Mouse (Mus musculus) granulocyte monocyte progenitor cell, adult 5-6 weeks (primary cell): ENCODE results near the gene Shisa5. TPM values are rescaled to one million over a fixed set of nuclear protein-coding genes. Genes with fewer than 3 reads are reported as not detected.

Source experiments
- ATAC-seq: replicated peaks from 2 replicates; pipeline ENCODE4 v1.8.0; 2016; ENCODE audit warnings: mild to moderate bottlenecking, moderate TSS enrichment, inconsistent platforms; ENCODE audit not compliant: poor library complexity, severe bottlenecking
- total RNA-seq, 2 experiments: library from RNA; stranded (forward) in 1 of 2; stranded (reverse) in 1 of 2; fragments of 200-712, 200-1000 nt in 1 of 2; fragments of >200 nt in 1 of 2; fragmentation: Nextera tagmentation in 1 of 2; gene quantifications; 2 replicates each; pipeline ENCODE4 v1.2.3; 2014 to 2017

Gene Shisa5
- total RNA-seq, 2 experiments from 2014 or later, result 56.8 to 80.8 TPM

DNA sequence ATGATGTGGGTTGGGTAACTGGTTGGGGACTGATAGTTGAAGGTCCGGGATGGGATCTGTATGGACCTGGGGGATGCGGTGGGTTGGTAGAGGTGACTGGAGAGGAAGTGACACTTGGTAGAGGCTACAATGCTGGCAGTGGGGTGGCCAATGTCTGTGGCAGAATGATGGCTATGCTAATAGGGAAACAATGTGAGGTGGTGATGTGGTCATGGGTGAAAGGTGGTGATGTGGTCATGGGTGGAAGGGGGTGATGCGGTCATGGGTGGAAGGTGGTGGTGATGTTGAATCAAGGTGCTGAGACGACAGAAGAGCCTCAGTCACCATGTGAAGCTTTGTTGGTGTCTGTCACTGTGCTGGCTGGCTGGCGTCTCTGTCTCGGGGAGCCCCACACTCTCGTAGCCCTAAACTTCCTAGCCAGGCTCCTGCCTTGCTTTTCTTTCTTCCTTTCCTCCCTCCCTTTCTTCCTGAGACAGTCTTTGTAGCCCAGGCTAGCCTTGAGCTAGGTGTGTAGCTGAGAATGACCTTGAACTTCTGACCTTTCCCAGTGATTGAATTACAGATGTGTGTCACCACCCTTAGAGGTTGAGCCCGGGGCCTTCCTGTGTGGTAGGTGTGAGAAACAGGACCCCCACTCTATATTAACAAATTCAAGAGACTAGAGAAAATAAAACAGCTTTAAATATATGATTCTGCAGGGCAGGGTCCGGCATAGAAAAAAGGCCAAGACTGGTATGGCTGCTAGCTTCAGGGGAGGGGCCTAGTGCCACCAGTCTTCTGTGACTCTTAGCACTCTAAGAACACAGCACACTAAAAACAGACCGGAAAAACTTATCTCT lies 13.5 kb downstream of the Shisa5 start:
- ATAC-seq, result peak; percentile 25; the same call in 1 of the 2 replicates

GRCm38 (mm10) chr9:109052490-109053260 lies 14.3 kb downstream of the Shisa5 start:
- ATAC-seq, result no peak

DNA sequence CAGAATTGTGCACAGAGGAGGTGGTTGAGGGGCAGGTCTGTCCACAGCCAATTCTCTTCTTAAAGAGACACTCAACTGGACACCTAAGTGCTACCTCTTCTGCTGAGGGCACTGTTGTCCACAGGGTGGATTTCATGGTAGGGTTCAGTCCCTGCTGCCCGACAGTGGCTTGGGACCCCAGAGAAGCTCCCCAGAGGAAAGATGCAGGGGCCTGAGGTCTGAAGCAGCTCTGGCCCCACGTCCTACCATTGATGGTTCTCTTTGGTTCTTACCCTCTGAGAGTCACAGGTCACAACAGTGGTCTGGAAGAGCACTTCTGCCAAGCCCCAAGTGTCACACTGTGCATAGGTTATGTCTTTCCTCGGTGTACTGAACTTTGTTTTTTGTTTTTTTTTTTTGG lies 15.0 kb downstream of the Shisa5 start:
- no peak for ATAC-seq

DNA sequence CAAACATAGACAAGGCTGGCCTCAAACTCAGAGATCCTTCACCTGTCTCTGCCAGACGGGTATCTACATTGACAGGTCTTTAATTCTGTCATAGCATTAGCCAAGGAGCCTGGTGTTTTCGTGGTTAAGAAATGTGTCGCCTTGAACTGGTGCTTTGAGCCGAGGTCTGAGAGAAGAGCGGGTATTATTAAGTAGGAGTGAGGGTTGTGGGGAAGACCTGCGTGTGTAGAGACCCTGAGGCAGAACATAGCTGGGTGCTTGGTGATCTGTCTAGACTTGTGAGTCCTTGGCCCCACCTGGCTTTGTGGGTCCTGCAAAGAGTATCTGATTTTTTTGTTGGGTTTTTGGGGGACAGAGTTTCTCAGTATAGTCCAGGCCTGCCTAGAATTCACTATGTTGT lies 15.5 kb downstream of the Shisa5 start:
- ATAC-seq, result no peak

DNA sequence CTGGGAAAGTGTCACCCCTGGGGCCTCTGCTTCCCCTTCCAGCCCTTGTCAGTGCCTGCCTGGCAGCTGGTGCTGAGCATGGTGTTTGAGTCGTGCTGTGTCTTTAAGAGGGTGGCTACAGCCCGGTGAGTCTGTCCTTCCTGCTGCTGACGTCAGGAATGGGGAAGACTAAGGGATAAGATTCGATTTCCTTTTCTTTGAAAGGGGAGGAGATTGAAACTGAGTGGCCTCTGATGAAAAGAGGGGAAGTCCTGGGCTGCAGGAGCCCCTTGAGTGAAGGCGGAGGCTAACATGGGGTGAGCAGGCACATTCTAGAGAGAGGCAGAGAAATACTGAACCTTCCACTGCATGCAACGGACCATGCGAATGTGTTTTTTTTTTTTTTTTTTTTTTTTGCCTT lies 16.3 kb downstream of the Shisa5 start:
- peak; percentile 64 for ATAC-seq

GRCm38 (mm10) chr9:109055271-109056030 lies 17.1 kb downstream of the Shisa5 start:
- ATAC-seq, result no peak

DNA sequence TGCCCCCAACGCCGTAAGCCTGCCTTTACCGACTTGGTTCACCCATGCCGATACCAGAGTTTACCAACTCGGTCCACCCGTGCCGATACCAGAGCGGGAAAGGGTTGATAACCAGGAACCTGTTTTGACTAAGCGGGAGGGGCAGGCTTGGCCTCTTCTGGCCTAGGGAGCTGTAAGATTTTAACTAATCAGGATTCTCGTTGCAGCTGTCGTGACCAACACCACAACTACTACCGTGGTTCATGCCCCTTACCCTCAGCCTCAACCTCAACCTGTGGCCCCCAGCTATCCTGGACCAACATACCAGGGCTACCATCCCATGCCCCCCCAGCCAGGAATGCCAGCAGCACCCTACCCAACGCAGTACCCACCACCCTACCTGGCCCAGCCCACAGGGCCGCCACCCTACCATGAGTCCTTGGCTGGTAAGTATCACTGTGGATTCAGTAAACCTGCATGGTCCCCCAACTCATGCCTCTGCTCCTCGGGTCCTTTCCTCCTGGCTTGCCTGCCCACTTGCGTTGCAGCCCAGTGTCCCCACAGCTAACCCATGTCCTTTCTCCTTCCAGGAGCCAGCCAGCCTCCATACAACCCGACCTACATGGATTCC lies 17.8 kb downstream of the Shisa5 start:
- ATAC-seq, result no peak

- no peak for ATAC-seq
These were observed 18.6 kb downstream of the Shisa5 start for GRCm38 (mm10) chr9:109056916-109057315.

- peak; percentile 31 for ATAC-seq
These were observed 19.2 kb downstream of the Shisa5 start for GRCm38 (mm10) chr9:109057543-109057942.

DNA sequence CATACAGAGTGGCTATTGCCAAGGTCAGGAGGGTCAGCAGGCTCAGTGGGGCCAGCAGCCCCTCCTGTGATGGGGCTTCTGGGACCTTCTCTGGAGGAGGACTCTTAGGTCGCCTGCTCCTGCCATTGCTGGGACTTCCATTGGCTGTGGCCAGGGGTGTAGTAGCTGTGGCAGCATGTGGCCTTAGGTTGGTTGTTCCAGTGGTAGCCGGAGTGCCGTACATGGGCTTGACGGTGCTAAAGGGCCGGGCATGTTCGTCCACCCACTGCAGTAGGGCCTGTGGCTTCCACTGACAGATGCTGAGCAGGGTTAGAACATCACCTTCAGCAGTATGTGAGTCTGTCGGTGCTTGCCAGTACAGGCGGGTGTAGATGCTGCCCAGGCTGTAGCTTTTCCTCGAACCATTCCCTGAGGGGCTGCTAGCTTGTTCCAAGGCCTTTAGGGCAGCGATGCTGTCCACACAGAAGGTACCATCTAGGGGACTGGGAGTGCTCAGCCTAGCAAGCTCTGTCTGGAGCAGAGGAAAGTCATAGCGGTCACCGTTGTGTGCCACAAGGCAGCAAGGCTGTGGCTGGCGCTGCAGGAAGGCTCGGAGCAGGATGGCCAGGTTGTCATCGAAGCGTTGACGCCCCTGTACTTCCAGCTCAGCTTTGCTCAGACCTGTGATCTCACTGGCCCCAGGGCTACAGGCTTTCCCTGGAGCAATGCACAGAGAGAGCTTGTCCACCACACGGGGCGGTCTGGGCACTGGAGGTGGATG lies 19.8 kb downstream of the Shisa5 start:
- no peak for ATAC-seq

- ATAC-seq, result peak; percentile 65
These were observed 21.0 kb downstream of the Shisa5 start, which contains the start of gene Trex1 for GRCm38 (mm10) chr9:109059136-109059903. Gene Trex1, minus strand, starts transcription at chr9:109059734.

- no peak for ATAC-seq
These were observed 22.0 kb downstream of the Shisa5 start for GRCm38 (mm10) chr9:109060184-109060897.

DNA sequence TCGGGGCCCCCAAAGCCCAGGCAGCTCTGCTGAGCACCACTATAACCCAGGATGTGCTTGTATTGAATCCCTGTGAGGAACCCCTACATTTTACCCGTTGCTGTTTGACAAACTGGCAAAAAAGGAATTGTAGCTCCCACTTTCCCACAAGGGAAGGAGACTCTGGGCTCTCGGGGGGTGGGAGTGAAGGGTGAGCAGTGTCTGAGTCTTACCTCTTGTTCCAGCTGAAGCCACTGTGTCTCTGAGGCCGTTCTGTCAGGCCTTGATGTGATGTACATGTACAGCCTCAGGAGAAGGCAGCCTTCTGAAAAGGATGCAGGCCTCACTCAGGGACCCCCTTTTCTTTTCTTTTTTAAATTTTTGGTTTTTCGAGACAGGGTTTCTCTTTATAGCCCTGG lies 22.5 kb downstream of the Shisa5 start:
- no peak for ATAC-seq

- ATAC-seq, result no peak
These were observed 29.9 kb downstream of the Shisa5 start for GRCm38 (mm10) chr9:109068095-109068735.

DNA sequence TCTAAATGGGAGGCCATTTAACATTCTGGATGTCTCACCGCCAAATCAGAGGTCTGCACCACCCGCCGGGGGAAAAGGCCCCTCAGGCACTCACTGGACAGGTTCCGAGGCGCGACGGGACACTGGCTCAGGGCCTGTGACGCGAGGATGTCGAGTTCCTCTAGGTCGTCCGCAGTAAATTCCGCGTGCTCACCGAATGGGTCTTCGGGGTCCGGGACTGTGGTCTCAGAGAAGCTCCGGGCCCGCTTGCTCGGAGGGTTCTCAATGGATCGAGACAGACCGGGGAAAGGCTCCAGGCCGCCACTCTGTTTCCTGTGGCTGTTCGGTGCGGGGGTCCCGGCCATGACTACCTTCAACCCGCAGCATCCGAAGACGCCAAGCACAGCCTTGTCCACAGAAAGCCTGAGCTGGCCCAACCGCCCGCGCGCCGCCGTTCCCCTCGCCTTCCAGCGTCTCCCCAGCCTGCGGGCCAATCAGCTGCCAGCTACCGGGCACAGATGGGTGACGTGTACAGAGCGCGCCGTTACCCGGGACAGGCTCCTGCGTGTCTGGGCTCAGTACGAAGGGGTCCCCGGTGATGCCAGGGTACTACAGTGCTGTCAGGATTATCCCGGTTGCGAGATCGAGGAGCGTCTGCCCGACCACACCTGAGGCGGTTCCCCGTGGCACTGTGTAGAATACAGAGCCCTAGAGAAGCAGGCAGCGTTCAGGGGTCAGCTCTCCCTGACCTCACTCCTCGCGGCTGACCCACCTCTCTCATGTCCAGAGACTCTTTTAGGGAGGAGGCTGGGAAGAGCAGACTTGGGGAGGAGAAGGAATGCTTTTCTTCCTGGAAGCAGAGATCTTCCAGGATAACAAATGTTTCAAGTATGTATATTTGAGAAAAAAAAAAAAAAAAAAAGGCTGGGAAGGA lies 35.6 kb downstream of the Shisa5 start, which contains the start of gene Atrip:
Gene Atrip, minus strand, starts transcription at position 464 of the 913 bp plus-strand sequence.
- peak; percentile 98 for ATAC-seq

GRCm38 (mm10) chr9:109080516-109080915 lies 42.2 kb downstream of the Shisa5 start:
- no peak for ATAC-seq

DNA sequence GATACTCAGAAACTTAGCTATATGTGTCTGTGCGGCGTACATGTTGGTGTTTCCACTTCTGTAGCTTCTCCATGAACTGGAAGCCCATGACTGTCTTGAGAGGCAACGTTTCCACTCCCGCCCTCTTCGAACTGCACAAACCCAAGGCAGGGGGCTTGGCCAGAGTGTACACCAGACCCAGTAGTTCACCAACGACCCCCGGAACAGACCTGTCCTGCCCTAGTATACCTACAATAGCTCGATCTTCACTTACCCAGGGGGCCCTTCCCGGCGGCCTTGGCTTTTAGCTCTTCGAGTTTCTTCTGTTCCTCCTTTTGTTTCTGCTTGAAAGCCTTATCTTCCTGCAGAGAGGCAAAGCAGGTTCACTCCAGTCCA lies 43.4 kb downstream of the Shisa5 start:
- no peak for ATAC-seq
